Mouse (Mus musculus) kidney, postnatal 10 days (tissue): ENCODE data around the gene Tmem217.
"Not testable (repeated sequence)": the region's sequence is repeated elsewhere in the genome, so short reads cannot be mapped to it uniquely, and the experiment has no call there.

ENCODE experiments used
- DNase-seq: peaks from one replicate; pipeline ENCODE4 v3.0.0; 2021; ENCODE audit warnings: mixed read lengths

Gene Tmem217

DNA sequence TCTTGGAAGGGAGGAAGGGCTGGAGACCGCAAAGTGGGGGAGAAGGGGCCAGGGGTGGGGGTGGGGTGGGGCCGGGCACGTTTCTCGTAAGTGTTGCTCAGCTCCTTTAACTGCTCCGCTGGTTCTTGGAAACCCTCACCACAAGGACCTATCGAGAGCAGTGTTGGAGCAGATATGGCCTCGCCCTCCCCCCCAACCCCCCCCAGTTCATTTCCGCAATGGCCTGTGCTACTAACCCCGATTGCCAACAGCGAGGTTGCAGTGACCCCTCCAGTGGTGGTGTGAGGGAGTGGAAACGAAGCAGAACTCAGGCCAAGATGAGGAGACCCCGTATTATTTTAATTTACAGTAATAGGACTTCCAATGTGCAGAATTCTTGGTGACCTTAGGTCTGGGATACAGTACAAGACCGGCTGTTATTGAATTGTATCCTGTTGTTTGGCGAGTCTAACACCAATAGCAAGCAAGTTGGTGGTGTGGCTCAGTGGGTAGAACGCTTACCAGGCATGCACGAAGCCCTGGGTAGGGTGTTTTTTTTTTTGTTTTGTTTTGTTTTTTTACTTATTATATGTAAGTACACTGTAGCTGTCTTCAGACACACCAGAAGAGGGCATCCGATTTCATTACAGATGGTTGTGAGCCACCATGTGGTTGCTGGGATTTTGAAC, 51.2 kb downstream of the Tmem217 start:
- DNase-seq, result no peak

DNA sequence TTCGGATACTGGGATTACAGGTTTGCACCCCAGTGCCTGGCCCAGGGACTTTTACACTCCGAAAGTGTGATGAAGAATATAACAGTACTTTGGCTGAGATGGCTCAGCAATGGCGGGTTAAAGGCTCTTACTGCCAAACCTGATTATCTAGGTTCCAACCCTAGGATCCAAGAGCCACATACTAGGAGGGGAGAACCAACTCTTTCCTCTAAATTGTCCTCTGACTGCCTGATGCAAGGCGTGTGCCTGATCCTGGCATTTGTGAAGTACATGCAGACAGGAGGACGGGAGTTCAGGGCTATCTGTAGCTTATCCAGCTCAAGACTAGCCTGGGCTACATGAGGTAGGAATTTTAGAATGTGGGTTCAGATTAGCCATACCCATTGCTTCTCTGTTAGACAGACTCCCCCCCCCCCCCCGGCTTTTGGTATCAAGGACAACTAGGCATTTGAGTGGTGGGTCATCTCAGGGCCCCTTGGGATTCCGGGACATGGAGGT, 51.9 kb downstream of the Tmem217 start:
- no peak for DNase-seq

DNA sequence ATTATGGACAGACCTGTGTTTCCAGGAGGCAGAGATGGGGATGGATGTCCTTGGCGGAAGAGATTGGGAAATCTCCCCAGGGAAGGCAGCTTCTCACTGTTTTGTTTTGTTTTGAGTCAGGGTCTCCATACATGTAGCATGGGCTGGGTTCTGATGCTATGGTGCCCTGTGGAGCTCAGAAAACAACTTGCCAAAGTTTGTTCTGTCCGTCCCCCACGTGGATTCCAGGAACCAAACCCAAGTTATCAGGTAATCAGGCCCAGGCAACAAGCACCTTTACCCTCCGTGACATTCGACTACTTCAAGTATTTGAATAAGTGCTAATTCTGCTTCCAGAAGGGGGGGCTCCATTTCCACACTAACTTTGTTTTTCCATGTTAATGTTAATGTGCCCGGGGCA, 52.7 kb downstream of the Tmem217 start:
- no peak for DNase-seq

DNA sequence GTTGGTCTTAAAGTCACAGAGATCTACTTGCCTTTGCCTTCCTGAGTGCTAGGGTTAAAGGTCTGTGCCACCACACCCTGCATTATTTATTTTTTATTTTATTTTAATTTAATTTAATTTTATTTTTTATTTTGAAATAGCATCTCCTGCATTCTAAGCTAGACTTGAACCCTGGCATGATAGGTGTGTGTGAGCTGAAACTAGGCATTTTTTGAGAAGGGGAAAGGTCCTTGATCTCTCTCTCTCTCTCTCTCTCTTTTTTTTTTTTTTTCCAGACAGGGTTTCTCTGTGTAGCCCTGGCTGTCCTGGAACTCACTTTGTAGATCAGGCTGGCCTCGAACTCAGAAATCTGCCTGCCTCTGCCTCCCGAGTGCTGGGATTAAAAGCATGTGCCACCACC, 53.2 kb downstream of the Tmem217 start:
- DNase-seq, result not testable (repeated sequence)

DNA sequence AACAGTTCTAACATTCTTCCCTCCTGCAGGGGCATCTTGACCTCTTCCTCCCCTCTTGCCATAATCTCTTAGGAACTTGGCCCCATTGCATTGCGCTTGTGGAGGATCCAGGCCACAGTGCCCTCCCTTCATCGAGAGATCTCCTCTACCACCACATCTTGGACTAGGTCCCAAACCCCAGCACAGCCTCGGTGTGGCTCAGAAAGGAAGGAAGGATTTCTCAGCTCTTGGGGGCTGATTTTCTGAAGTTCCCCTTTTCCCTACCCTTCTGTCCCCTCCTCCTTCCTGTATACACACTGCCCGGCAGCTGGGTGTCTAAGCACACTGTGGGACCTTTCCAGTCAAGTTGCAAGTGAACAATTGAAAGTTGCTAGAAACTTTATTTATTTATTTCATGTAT, 54.2 kb downstream of the Tmem217 start:
- no peak for DNase-seq

DNA sequence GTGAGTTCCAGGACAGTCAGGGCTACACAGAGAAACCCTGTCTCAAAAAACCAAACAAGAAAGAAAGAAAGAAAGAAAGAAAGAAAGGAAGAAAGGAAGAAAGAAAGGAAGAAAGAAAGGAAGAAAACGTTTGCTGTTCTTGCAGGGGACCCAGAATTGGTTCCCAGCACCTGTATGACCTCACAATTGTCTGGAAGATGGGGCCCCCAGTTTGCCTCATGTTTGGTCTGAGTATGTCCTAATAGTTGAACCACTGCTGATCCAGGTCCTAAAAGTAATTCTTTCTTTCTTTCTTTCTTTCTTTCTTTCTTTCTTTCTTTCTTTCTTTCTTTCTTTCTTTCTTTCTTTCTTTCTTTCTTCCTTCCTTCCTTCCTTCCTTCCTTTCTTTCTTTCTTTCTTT, 54.7 kb downstream of the Tmem217 start:
- DNase-seq, result not testable (repeated sequence)

DNA sequence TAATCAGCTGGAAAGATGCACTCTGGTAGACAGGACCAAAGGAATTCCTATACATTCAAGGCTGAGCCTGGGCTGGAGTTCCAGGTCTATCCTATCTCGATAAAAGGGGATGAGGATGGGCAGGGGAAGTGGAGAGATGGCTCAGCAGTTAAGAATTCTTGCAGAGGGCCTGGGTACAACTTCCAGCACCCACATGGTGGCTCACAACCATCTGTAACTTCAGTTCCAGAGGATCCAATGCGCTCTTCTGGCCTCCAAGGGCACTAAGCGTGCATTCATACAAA, 55.2 kb downstream of the Tmem217 start:
- no peak for DNase-seq

DNA sequence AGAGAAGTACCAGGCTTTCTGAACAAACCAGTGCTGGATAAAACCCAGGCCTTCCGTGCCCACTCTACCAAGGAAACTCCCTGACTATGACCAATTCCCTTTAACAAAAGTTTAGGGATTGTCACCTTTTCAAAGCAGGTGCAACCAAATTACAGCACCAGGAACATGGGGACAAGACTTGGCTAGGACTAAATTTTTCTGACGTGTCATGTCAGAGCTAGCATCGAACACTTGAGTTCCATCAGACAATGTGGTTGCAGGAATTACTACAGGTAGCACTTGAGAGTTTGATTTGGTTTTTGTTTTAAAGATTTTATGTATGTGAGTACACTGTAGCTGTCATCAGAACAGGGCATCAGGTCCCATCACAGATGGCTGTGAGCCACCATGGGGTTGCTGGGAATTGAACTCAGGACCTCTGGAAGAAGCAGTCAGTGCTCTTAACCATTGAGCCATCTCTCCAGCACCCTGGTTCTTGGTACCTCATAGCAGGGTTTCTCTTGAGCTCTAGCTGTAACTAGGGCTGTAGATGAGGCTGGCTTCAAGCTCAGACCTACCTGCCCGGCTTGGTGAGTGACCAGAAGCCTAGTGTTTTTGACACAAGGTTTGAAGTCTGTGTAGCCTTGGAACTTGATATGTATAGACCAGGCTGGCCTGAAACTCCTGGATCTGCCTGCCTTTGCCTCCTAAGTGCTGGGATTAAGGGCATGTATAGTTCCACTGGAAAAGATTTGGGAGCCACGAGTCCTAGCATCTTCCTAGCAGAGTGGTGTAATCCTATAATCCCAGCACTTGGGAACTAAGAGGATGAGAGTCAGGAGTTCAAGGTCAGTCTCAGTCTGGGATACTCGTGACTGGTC, 55.7 kb downstream of the Tmem217 start:
- DNase-seq, result no peak

DNA sequence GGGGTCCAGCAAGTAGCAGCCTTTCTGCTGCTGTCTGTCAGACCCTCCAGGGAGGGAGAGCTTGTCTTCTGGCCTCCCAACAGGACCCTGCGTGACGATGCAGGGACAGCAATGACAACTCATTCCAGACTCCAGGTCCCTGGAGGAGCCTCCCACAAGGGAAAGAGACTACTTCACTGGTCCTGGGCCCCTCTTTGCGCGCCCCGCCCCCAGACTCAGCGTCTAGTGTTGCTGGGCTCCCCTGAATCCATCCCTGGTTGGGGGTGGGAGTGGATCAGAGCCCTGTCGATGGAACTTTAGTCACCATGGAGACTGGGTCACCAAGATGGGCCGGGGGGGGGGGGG, 57.5 kb downstream of the Tmem217 start:
- DNase-seq, result peak; percentile 23

DNA sequence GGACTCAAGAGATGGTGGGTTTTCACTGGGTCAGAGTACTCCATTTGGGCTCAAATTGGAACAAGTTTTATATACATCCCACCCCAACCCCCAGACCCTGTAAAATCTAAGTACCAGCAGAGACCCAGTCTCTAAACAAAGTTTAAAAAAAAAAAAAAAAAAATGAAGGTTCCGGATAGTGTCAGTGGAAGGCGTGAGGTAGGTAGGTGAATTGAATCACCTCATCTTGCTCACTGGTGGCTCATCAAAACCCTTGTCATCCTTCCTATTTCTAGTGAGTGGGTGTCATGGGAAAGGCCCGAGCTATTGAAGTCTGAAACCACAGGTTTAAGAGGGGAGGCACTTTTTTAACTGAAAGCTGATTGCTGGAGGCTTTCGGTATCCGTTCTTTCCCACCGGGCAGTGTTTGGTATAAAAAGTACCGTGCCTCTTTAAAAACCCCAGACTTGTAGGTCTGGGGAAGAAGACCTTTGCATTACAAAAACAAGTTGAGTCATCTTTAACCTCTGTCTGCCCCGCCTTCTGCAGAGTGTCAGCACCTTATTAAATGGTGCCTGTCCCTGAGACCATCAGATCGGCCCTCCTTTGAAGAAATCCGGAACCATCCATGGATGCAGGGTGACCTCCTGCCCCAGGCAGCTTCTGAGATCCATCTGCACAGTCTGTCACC, 58.0 kb downstream of the Tmem217 start:
- peak; percentile 19 for DNase-seq

DNA sequence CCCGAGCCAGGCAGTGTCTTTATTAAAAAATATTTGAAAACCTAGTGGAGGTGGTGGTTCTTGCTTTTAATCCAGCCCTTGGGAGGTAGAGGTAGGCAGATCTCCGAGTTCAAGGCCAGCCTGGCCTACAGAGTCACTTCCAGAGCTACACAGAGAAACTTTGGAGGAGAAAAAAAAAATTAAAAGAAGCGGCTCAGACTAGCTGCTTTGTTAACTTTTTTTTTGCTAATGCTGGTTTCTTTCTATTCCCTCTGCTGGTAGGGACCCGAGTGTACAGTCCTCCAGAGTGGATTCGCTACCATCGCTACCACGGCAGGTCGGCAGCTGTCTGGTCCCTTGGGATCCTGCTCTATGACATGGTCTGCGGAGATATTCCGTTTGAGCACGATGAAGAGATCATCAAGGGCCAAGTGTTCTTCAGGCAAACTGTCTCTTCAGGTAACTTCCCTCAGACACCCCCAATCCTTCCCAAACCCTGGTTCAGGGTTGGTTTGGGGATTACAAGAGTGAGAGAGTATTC, 58.7 kb downstream of the Tmem217 start:
- no peak for DNase-seq

DNA sequence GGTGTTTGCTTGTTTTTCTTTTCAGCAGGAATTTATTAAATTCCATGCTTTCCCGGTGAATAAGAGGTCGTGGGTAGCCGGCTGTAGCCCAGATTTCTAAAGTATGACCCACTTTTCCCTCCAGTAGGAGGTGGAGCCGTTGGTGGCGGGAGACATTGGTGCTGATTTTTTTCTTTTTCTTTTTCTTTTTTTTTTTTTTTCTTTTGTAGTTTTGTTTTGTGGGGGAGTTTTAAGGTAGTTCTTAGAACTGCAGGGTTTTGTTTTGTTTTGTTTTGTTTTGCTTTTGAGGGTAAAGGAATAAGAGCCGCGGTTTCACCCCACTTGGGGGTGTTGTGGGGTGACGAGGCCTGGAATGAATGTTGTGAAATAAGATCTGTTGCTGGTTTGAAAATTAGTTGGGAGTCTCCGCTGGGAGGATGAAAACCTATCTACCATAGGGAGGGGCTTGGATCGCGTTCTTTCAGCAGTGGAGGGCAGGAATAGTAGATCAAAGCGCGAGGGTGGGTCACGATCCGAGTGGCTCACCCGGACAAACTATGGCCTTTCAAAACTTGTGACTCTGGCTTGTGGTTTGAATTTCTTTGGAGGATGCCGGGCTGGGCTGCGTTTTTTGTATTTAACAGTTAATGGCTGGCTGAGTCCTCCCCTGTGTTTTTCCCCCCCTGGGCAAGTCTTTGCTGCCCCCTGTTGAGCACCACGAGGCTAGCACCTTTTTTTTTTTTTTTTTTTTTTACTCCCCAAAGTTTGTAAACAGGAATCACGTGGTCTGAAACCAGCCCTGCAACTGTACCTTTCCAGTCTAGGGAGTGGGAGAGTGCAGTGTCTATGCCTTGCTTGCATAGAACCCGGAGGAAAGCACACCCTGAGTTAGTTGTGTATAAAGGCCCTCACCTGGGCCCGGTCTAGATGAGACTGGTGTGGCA, 59.7 kb downstream of the Tmem217 start:
- DNase-seq, result peak; percentile 74

DNA sequence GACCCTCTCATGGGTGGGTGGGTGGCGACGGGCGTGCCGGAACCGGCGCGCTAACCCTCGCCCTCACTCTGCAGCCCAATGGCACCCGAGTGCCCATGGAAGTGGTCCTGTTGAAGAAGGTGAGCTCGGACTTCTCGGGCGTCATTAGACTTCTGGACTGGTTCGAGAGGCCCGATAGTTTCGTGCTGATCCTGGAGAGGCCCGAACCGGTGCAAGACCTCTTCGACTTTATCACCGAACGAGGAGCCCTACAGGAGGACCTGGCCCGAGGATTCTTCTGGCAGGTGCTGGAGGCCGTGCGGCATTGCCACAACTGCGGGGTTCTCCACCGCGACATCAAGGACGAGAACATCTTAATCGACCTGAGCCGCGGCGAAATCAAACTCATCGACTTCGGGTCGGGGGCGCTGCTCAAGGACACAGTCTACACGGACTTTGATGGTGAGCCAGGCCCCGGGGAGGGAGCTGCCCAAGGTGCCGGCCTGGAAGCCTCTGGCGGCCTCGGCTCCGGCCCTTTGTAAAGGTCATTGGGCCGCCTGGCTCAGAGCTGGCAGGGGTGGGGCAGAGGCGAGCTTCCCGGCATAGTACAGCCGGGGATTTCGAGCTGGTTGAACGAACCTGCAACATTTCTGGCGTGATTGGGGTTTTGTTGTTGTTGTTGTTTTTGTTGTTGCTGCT, 60.5 kb downstream of the Tmem217 start:
- DNase-seq, result peak; percentile 78

DNA sequence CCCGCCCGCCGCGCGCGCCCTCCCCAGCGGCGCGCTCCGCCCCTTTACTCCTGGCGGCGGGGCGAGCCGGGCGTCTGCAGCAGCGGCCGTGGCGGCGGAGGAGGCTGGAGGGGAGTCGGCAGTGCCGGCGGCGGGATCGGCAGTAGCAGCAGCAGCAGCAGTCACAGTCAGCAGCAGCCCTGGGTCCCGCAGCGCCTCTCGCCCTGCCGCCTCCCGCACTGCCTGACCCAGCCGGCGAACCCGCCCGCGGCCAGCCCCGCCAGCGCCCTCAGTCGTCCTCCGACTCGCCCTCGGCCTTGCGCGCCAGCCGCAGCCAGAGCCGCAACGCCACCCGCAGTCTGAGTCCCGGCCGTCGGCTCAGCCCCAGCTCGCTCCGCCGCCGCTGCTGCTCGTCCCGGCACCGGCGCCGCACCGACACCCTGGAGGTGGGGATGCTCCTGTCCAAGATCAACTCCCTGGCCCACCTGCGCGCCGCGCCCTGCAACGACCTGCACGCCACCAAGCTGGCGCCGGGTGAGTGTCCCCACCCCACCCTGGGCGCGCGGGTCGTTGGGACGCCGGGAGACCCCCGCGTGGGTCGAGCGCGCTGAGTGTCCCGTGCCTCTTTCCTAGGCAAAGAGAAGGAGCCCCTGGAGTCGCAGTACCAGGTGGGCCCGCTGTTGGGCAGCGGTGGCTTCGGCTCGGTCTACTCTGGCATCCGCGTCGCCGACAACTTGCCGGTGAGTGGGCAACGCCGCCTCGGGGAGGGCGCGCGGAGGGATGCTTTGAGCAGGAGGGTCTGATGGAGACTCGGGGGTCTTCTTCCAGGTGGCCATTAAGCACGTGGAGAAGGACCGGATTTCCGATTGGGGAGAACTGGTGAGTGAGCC, 61.2 kb downstream of the Tmem217 start, which contains the start of gene Pim1:
Gene Pim1, plus strand, starts transcription at position 41 of the 869 bp plus-strand sequence.
- peak; percentile 71 for DNase-seq

DNA sequence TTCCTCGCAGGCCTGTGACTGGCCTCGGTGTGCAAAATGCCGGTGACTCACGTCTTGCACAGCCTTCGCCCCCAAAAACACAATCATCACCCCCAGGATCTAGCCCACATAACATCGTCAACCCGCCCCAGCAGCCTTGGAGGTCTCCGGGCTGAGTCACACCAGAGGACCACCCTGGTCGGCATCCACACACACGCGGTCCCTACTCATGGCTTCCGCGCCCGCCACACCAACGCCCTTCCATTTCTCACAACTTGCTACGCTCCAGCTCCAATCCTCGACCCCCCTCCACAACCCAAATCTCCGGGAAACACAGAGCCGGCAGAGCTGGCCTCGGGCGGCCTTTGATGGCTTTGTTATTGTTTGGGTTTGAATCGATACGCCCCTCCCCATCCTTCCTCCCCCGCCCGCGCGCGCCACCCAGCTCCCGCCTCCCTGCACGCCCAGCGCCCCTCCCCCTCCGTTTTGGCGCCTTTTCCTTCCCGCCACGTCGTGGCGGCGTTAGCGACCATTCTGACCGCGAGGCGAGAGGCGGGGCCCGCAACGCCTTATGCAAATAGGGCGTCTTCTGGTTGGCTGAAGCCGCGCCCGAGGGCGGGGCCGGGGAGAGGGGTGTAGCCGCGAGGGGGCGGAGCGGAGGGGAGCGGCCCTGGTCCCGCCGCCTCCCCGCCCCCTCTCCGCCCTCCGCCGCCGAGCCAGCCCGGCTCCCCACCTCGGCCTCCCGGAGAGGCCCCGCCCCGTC, 62.0 kb downstream of the Tmem217 start:
- peak; percentile 99 for DNase-seq

DNA sequence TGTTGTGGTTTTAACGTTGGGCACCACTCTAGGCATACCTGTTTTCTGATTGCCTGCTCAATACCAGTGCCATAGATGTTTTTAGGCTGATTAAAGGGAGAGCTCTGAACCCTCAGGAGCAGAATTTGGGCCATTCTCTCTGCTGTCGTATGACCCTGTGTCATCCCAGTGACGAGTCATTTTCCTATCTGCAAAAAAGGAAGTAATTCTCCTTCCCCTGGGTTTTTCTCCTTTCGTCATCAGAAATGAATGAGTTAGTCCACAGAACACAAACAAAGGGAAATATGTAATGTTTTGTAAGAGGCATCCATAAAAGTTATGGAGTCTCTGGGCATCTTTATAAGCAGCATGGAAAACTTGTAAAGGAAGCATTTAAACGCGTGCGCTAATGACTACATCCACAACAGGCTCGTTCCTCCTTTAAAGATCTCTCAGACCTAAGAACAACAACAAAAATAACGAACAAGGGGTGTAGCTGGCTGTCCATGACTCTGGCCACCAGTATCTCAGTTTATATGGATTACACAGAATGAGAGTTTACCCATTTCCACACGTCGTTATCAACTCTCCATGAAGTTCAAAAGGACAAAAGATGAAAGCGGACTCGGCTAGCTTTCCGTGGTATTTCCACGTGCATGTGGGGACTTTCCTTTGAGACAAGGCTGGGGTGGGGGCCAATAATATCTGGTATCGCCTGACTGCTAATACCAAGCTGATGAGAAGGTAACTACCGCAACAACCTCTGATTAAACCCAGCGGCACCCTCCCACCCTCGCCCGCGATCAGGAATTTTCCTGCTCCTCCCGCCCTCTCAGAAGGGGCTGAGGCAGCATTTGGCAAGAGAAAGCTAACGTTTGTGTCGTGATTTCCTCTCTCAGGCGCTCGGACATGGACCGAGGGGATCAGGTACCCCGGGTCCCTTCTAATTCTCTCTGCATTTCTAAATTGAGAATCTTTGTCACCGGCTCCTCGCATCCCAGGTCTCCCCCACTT, 62.9 kb downstream of the Tmem217 start:
- DNase-seq, result peak; percentile 70

DNA sequence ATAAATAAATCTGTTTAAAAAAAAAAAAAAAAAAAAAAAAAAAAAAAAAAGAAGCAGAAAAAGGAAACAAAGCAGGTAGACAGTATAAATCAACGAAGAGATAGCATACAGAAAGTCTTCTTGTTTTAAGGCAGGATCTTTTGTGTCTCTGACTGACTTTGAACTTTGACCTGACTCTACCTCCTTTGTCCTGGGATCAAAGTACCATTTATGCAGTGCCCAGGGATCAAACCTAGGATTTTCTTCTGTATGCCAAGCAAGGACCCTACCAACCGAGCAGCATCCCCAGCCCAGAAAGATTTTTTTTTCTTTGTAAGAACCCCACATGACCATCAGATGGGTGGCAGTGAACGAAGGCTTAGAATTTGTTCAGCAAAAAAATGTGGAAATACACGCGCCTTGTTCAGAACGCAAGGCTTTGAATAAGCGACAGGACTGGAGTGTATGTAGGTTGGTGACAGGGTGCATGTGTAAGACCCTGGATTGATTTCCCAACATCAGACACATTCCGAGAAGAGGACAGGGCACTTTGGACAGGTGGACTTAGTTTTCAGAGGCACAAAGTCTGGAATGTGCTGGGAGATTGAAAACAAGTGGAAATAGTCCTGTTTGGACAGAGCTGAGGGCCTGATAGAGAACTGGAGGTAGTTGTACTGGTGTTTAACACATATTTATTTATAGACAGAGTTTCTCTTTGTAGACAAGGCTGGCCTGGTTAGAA, 63.8 kb downstream of the Tmem217 start:
- no peak for DNase-seq
